Mouse (Mus musculus) midbrain, embryonic 16.5 days (tissue): ENCODE results near the gene Zfp954. TPM values are rescaled to one million over a fixed set of nuclear protein-coding genes. Genes with fewer than 3 reads are reported as not detected.
"Not testable (repeated sequence)": the region's sequence is repeated elsewhere in the genome, so short reads cannot be mapped to it uniquely, and the experiment has no call there.

Source experiments
- ATAC-seq: fragments of 200-750 bp; cut with Nextera tagmentation; 2 replicates; pipeline ENCODE4 v1.8.0; 2017; ENCODE audit warnings: moderate TSS enrichment
- H3K27ac ChIP-seq: fragments of 300-500 bp; sonication (generic); 2 replicates; pipeline ENCODE4 v1.5.1; 2014; ENCODE audit warnings: mild to moderate bottlenecking, low read length, mixed read lengths
- H3K27me3 ChIP-seq: fragments of 300-500 bp; sonication (generic); 2 replicates; pipeline ENCODE4 v1.6.1; 2014; ENCODE audit warnings: low read depth, low read length, mixed read lengths; ENCODE audit not compliant: control insufficient read depth, insufficient read depth
- H3K36me3 ChIP-seq: fragments of 300-500 bp; sonication (generic); 2 replicates; pipeline ENCODE4 v1.6.1; 2014; ENCODE audit warnings: mild to moderate bottlenecking, low read length, moderate library complexity, mixed read lengths; ENCODE audit not compliant: control insufficient read depth, insufficient read depth
- H3K4me1 ChIP-seq: fragments of 300-500 bp; sonication (generic); 2 replicates; pipeline ENCODE4 v1.6.1; 2014; ENCODE audit warnings: mild to moderate bottlenecking, low read length, mixed read lengths; ENCODE audit not compliant: control insufficient read depth, insufficient read depth
- H3K4me2 ChIP-seq: fragments of 300-500 bp; sonication (generic); 2 replicates; pipeline ENCODE4 v1.6.1; 2014; ENCODE audit warnings: mild to moderate bottlenecking, low read length, mixed read lengths
- H3K4me3 ChIP-seq: fragments of 300-500 bp; sonication (generic); 2 replicates; pipeline ENCODE4 v1.5.1; 2014; ENCODE audit warnings: low read depth, mild to moderate bottlenecking, low read length, moderate library complexity, mixed read lengths
- H3K9ac ChIP-seq: fragments of 300-500 bp; sonication (generic); 2 replicates; pipeline ENCODE4 v1.6.1; 2014; ENCODE audit warnings: low read depth, low read length, mixed read lengths
- H3K9me3 ChIP-seq: fragments of 300-500 bp; sonication (generic); replicated peaks from 2 replicates; pipeline ENCODE4 v1.6.1; 2014; ENCODE audit warnings: mild to moderate bottlenecking, low read length, mixed read lengths; ENCODE audit not compliant: control insufficient read depth, poor library complexity, severe bottlenecking
- WGBS: fragments of 180-500 bp; shearing (Covaris S2); extraction: QIAGEN DNeasy Blood & Tissue Kit; methylation state at CpG from one replicate; pipeline ENCODE4 v1.1.7; 2014; 5-methylcytosine and 5-hydroxymethylcytosine counted together
- polyA plus RNA-seq: library from polyadenylated mRNA; unstranded; fragments of >200 nt; fragmentation: Nextera tagmentation; extraction: Ambion mirVana; gene quantifications from 2 replicates; pipeline ENCODE4 v1.2.1, GENCODE M21; 2015

Zfp954 gene
- 24.0 and 24.3 TPM in 2 replicates for polyA plus RNA-seq

- Histone ChIP-seq H3K9ac (peak within 1 kb of the TSS; percentile 66), H3K9me3 (no peaks in the 10 kb centered on the region), H3K4me3 (peak within 1 kb of the TSS; percentile 55), H3K4me1 (peaks cover 14% of the 10 kb centered on the region), H3K4me2 (peak within 1 kb of the TSS; percentile 82), H3K36me3 (peaks cover 23% of the 10 kb centered on the region), H3K27ac (peak within 1 kb of the TSS; percentile 70), H3K27me3 (no peaks in the 10 kb centered on the region)
- ATAC-seq = peak; percentile 96
- under 1% methylated on average over 30 of the region's 30 CpGs for WGBS
Observed at GRCm38 (mm10) chr7:7120921-7121601, at the start of gene Zfp954. Gene Zfp954, minus strand, starts transcription at chr7:7121488.

GRCm38 (mm10) chr7:7145991-7146608 lies 24.8 kb upstream of the Zfp954 start:
- no peaks in the 10 kb centered on the region for H3K4me1 ChIP-seq
- H3K4me3 ChIP-seq = no peak overlapping the region
- no peak overlapping the region for H3K27ac ChIP-seq
- H3K4me2 ChIP-seq = no peak overlapping the region
- no peaks in the 10 kb centered on the region for H3K36me3 ChIP-seq
- WGBS = 92% methylated on average over 15 of the region's 15 CpGs
- H3K9ac ChIP-seq = no peak overlapping the region
- H3K27me3 ChIP-seq = no peaks in the 10 kb centered on the region
- peaks cover 2% of the 10 kb centered on the region; the same call in 1 of the 2 replicates for H3K9me3 ChIP-seq
- ATAC-seq = no peak

GRCm38 (mm10) chr7:7144215-7144614 lies 22.9 kb upstream of the Zfp954 start:
- H3K9me3 ChIP-seq = peaks cover 2% of the 10 kb centered on the region; the same call in 1 of the 2 replicates
- H3K27ac ChIP-seq = no peak overlapping the region
- no peak overlapping the region for H3K4me3 ChIP-seq
- no peak for ATAC-seq
- H3K9ac ChIP-seq = no peak overlapping the region
- H3K27me3 ChIP-seq = no peaks in the 10 kb centered on the region
- no peaks in the 10 kb centered on the region for H3K4me1 ChIP-seq
- no peaks in the 10 kb centered on the region for H3K36me3 ChIP-seq
- no peak overlapping the region for H3K4me2 ChIP-seq
- WGBS = 94% methylated on average over 1 of the region's 1 CpGs

GRCm38 (mm10) chr7:7136379-7136866 lies 15.1 kb upstream of the Zfp954 start, which contains the start of gene Zfp773:
Gene Zfp773, minus strand, starts transcription at chr7:7136755.
- Histone ChIP-seq H3K9ac (peak within 1 kb of the TSS; percentile 80), H3K27me3 (no peaks in the 10 kb centered on the region), H3K4me1 (peaks cover 12% of the 10 kb centered on the region), H3K4me2 (peak within 1 kb of the TSS; percentile 74), H3K4me3 (peak within 1 kb of the TSS; percentile 62), H3K9me3 (peaks cover 5% of the 10 kb centered on the region; the same call in 1 of the 2 replicates), H3K27ac (peak within 1 kb of the TSS; percentile 89), H3K36me3 (peaks cover 24% of the 10 kb centered on the region)
- WGBS = 4% methylated on average over 16 of the region's 16 CpGs
- peak; percentile 99 for ATAC-seq

- peaks cover 33% of the 10 kb centered on the region for H3K36me3 ChIP-seq
- peaks cover 12% of the 10 kb centered on the region for H3K4me1 ChIP-seq
- H3K4me2 ChIP-seq = no peak overlapping the region
- no peak overlapping the region for H3K4me3 ChIP-seq
- peaks cover 6% of the 10 kb centered on the region for H3K9me3 ChIP-seq
- 65% methylated on average over 8 of the region's 8 CpGs for WGBS
- H3K27ac ChIP-seq = no peak overlapping the region
- H3K9ac ChIP-seq = no peak overlapping the region
- no peak for ATAC-seq
- H3K27me3 ChIP-seq = no peaks in the 10 kb centered on the region
Observed at GRCm38 (mm10) chr7:7132751-7133150, 11.5 kb upstream of the Zfp954 start.

- not testable (repeated sequence) for H3K9ac ChIP-seq, H3K4me1 ChIP-seq, H3K27ac ChIP-seq, H3K4me2 ChIP-seq, H3K27me3 ChIP-seq, H3K9me3 ChIP-seq, H3K4me3 ChIP-seq, ATAC-seq
- 94% methylated on average over 14 of the region's 15 CpGs for WGBS
- H3K36me3 ChIP-seq = peaks cover 33% of the 10 kb centered on the region
Observed at GRCm38 (mm10) chr7:7130491-7131124, 9.3 kb upstream of the Zfp954 start.

GRCm38 (mm10) chr7:7121602-7121980 lies 303 bp upstream of the Zfp954 start:
- Histone ChIP-seq H3K27me3 (no peaks in the 10 kb centered on the region), H3K9ac (no peak overlapping the region)
- ATAC-seq = peak; percentile 66; the same call in 1 of the 2 replicates

GRCm38 (mm10) chr7:7118441-7118840 lies 2.8 kb downstream of the Zfp954 start:
- Histone ChIP-seq H3K27ac (no peak overlapping the region), H3K4me1 (peaks cover 14% of the 10 kb centered on the region), H3K36me3 (peaks cover 47% of the 10 kb centered on the region), H3K4me2 (no peak overlapping the region), H3K27me3 (no peaks in the 10 kb centered on the region), H3K9ac (no peak overlapping the region), H3K4me3 (no peak overlapping the region), H3K9me3 (no peaks in the 10 kb centered on the region)
- ATAC-seq = no peak
- 93% methylated on average over 2 of the region's 2 CpGs for WGBS

More at GRCm38 (mm10) chr7:7121602-7121980, 303 bp upstream of the Zfp954 start:
- WGBS = 54% methylated on average over 6 of the region's 6 CpGs
- Histone ChIP-seq H3K4me3 (peak overlapping the region; percentile 55), H3K36me3 (peaks cover 17% of the 10 kb centered on the region), H3K4me2 (peak overlapping the region; percentile 82), H3K4me1 (peaks cover 14% of the 10 kb centered on the region), H3K27ac (no peak overlapping the region), H3K9me3 (no peaks in the 10 kb centered on the region)
